Mouse (Mus musculus) E14TG2a.4 (cell line): ENCODE data around the gene Kif21b.

ENCODE experiments used
- CTCF ChIP-seq: conservative IDR thresholded peaks from 2 replicates; pipeline ENCODE4 v1.5.1; 2014; ENCODE audit warnings: low read length
- NANOG ChIP-seq: IDR thresholded peaks from 2 replicates; pipeline ENCODE4 v1.6.1; 2014; ENCODE audit warnings: borderline replicate concordance, low read length, mixed read lengths

DNA sequence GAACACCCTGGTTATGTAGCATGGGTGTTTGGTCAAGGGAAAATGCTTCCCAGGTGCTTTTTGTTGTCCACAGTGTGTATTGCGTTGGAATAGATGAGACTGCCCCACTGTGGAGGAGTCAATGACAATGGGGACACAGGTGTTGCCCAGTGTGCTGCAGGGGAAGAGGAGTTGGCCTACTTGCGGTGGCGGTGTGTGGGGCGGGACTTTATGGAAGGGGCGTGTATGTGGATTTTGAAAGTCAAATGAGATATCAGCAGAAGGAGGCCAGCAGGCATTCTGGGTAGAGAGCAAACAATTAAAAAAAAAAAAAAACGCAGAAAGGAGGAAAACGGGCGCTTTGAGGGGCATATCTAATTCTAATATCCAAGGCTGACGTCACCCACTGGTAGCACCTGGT, 18.5 kb downstream of the Kif21b start:
- no peak for TF ChIP-seq CTCF
- TF ChIP-seq NANOG, result no peak
